22 mouse cellular contexts compared by ENCODE assay signal in the genomic region with DNA sequence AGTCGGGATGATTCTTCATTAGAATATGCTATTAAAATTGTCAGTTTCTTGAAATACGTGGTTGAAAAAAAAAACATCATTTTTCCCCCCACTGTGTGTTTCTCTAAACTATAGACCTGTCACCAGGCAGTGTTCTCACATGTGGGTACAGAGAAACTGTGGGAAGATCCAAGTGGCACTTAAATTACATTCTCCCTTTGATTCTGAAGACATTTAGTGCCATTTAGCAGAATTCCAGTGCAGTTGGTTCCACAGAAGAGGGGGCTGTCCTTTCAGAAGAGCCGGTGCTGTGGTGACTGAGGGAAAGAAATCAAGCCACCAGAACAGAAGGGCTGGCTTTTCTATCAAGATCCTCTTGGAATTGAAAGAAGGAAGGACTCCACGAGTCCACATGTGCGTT.
DNase-seq lines count a peak whose midpoint lies in the region; ATAC-seq lines count a peak whose summit lies in the region.
"Had no signal": no experiment of that assay in that cellular context is flagged by ENCODE, and none has a peak within 500 bp of the region (broad histone marks: within the 10 kb centered on the region; RNA-seq: fewer than 3 reads in every experiment).

No protein-coding gene starts in this region.

- ATAC-seq in frontal cortex, adult (ENCODE audit: low TSS enrichment) = peak; percentile 83
- ATAC-seq: activated CD4-positive, CD25-positive, alpha-beta regulatory T cell, adult 4 months; CD4-positive, CD25-positive, alpha-beta regulatory T cell, adult 4 months; forebrain, embryonic 14.5 days; forebrain, embryonic 16.5 days; Patski had no signal

- DNase-seq in frontal cortex, postnatal 36 days (ENCODE audit: low spot score in 2 of 2) = no peak
- peak; percentile 22 for DNase-seq in layer of hippocampus, adult 9-11 months
- DNase-seq in layer of hippocampus, adult 18-20 months (ENCODE audit: low spot score in 2 of 2) = no peak
- peak; percentile 47 for DNase-seq in telencephalon, adult 2 months (ENCODE audit: low read depth, low spot score)
- no peak for DNase-seq in left cerebral cortex, adult 8-10 months (ENCODE audit: low spot score in 2 of 2)
- DNase-seq: adrenal gland, adult 8-10 months; adrenal gland, postnatal 14 days; adrenal gland, postnatal 36 days; B cell, adult 2 months; cerebellum, adult 11 months; cerebellum, adult 18-20 months; cerebellum, adult 8-10 months; cerebellum, adult 9-11 months; cerebellum, postnatal 14 days; cerebellum, postnatal 36 days; embryo, embryonic 11 days had no signal

Comparison
In these comparisons a context has a peak if more than half of its experiments do, and no peak if none do; other contexts are left out.
1. DNase-seq: peak in layer of hippocampus, adult 9-11 months (single experiment) and telencephalon, adult 2 months (single experiment); none in frontal cortex, postnatal 36 days (0 of 2), layer of hippocampus, adult 18-20 months (0 of 2) and left cerebral cortex, adult 8-10 months (0 of 2).